Mouse (Mus musculus) telencephalon, adult 2 months (tissue): ENCODE measurements around the gene H2-Q2.
"Not testable (repeated sequence)": the region's sequence is repeated elsewhere in the genome, so short reads cannot be mapped to it uniquely, and the experiment has no call there.

Experiments used
- DNase-seq: peaks from one replicate; pipeline ENCODE4 v3.0.0-alpha.2; 2011; ENCODE audit warnings: low read depth, low spot score

The H2-Q2 gene

GRCm38 (mm10) chr17:35359470-35359862, 17.4 kb downstream of the H2-Q2 start:
- no peak for DNase-seq

GRCm38 (mm10) chr17:35379369-35379728, 37.3 kb downstream of the H2-Q2 start, which contains the start of gene H2-Q4:
TSS of gene H2-Q4 (plus strand) at chr17:35379617.
- peak; percentile 21 for DNase-seq

- DNase-seq, result no peak
Measured at GRCm38 (mm10) chr17:35379729-35380451, 37.8 kb downstream of the H2-Q2 start.

- DNase-seq, result not testable (repeated sequence)
Measured at GRCm38 (mm10) chr17:35389796-35390195, 47.8 kb downstream of the H2-Q2 start.

- not testable (repeated sequence) for DNase-seq
Measured at GRCm38 (mm10) chr17:35392671-35393070, 50.6 kb downstream of the H2-Q2 start.

- DNase-seq, result not testable (repeated sequence)
Measured at GRCm38 (mm10) chr17:35393864-35394800, 52.1 kb downstream of the H2-Q2 start.
